Mouse (Mus musculus): ENCODE measurements around the gene Ago3.

DNA sequence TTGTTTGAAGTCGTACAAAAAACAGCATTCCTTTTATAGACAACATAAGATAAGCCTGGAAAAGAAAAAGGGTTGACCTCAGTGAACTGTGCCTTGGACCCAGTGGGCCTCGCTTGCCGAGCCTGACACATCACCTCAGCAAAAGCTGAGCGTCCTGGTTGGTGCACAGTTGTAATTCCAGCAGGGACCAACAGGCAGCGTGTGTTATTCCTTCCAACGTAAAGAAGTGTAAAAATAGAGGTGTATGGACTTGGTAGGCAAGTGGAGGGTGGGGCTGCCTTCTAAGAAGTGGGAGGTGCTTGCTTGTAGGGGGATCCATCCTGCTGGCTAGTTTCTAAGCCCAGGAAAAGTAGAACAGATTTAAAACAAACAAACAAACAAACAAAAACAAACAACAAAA is 103.3 kb downstream of the Ago3 start:
- TF ChIP-seq ZC3H11A (IDR thresholded peaks at IDR 0.05; ENCODE audit: low read depth, low read length) = no peak
- no peak for TF ChIP-seq CTCF (IDR thresholded peaks at IDR 0.05 in 2 of 3, conservative IDR thresholded peaks at IDR 0.05 in 1 of 3; ENCODE audit: control insufficient read depth in 1 of 3, insufficient read depth in 1 of 3, low read depth in 2 of 3, low read length in 3 of 3, poor library complexity in 1 of 3, severe bottlenecking in 1 of 3)
- no peak for TF ChIP-seq RAD21 (IDR thresholded peaks at IDR 0.05; ENCODE audit: low read depth, low read length)
- no peak for TF ChIP-seq JUND (IDR thresholded peaks at IDR 0.05; ENCODE audit: low read depth, low read length)
- no peak for TF ChIP-seq POLR2AphosphoS5 (IDR thresholded peaks at IDR 0.05; ENCODE audit: borderline replicate concordance, low read depth, low read length)
- no peak for TF ChIP-seq CHD1 (IDR thresholded peaks at IDR 0.05; ENCODE audit: low read depth, low read length)
- TF ChIP-seq NELFE (IDR thresholded peaks at IDR 0.05; ENCODE audit: low read depth, low read length) = no peak
- TF ChIP-seq ETS1 (IDR thresholded peaks at IDR 0.05; ENCODE audit: low read depth, low read length) = no peak
- TF ChIP-seq USF1 (IDR thresholded peaks at IDR 0.05; ENCODE audit: low read depth, low read length) = no peak
- no peak for TF ChIP-seq SIN3A (IDR thresholded peaks at IDR 0.05; ENCODE audit: low read length)
- TF ChIP-seq MAZ (IDR thresholded peaks at IDR 0.05; ENCODE audit: low read depth, low read length) = no peak
- no peak for TF ChIP-seq MEF2A (IDR thresholded peaks at IDR 0.05; ENCODE audit: extremely low read depth, insufficient replicate concordance, low read depth, low read length, poor library complexity, severe bottlenecking)
- TF ChIP-seq POLR2A (IDR thresholded peaks at IDR 0.05; ENCODE audit: control insufficient read depth in 1 of 2, insufficient read depth in 1 of 2, low read depth in 1 of 2, low read length in 2 of 2, poor library complexity in 1 of 2) = no peak

Measured in MEL (cell line).